Mouse (Mus musculus): ENCODE results near the gene Qser1. TPM values are rescaled to one million over a fixed set of nuclear protein-coding genes. Genes with fewer than 3 reads are reported as not detected.

Gene Qser1
- polyA plus RNA-seq, 1 experiment: 7.9 TPM

- Histone ChIP-seq H3K27ac (ENCODE audit: insufficient read depth, low read length) (peak overlapping the region; percentile 84; the same call in 1 of the 2 replicates), H3K4me3 (replicated peaks; ENCODE audit: insufficient read depth, low read depth, low read length) (peak overlapping the region; percentile 72), H3K4me1 (ENCODE audit: control insufficient read depth, insufficient read depth, low read length) (peaks cover 5% of the 10 kb centered on the region; the same call in 1 of the 2 replicates), H3K27me3 (ENCODE audit: control insufficient read depth, insufficient read depth, low read length) (no peaks in the 10 kb centered on the region)
- peak; percentile 33 to 57 for DNase-seq
- no peak for TF ChIP-seq CTCF (IDR thresholded peaks at IDR 0.05; ENCODE audit: borderline replicate concordance, insufficient read depth, low read depth, low read length)
- TF ChIP-seq POLR2A (IDR thresholded peaks at IDR 0.05; ENCODE audit: borderline replicate concordance, insufficient read depth, low read length): no peak
- 2% methylated on average over 33 of the region's 33 CpGs for WGBS
These were observed 794 bp downstream of the Qser1 start for GRCm38 (mm10) chr2:104815561-104816370.

GRCm38 (mm10) chr2:104814181-104814951, 2.2 kb downstream of the Qser1 start:
- Histone ChIP-seq H3K4me1 (ENCODE audit: control insufficient read depth, insufficient read depth, low read length) (peaks cover 5% of the 10 kb centered on the region; the same call in 1 of the 2 replicates), H3K27me3 (ENCODE audit: control insufficient read depth, insufficient read depth, low read length) (no peaks in the 10 kb centered on the region), H3K27ac (ENCODE audit: insufficient read depth, low read length) (no peak overlapping the region), H3K4me3 (replicated peaks; ENCODE audit: insufficient read depth, low read depth, low read length) (no peak overlapping the region)
- peak in 1 of 2 experiments; percentile 24 for DNase-seq
- no peak for TF ChIP-seq POLR2A (IDR thresholded peaks at IDR 0.05; ENCODE audit: borderline replicate concordance, insufficient read depth, low read length)
- TF ChIP-seq CTCF (IDR thresholded peaks at IDR 0.05; ENCODE audit: borderline replicate concordance, insufficient read depth, low read depth, low read length): no peak
- 35% methylated on average over 5 of the region's 5 CpGs for whole genome bisulfite sequencing

- no peak overlapping the region for H3K27ac ChIP-seq (ENCODE audit: insufficient read depth, low read length)
- WGBS: 83% methylated on average over 1 of the region's 1 CpGs
- DNase-seq: no peak
- TF ChIP-seq POLR2A (IDR thresholded peaks at IDR 0.05; ENCODE audit: borderline replicate concordance, insufficient read depth, low read length) (no peak), CTCF (IDR thresholded peaks at IDR 0.05; ENCODE audit: borderline replicate concordance, insufficient read depth, low read depth, low read length) (no peak)
- no peaks in the 10 kb centered on the region for H3K27me3 ChIP-seq (ENCODE audit: control insufficient read depth, insufficient read depth, low read length)
- H3K4me3 ChIP-seq (replicated peaks; ENCODE audit: insufficient read depth, low read depth, low read length): no peak overlapping the region
- no peaks in the 10 kb centered on the region for H3K4me1 ChIP-seq (ENCODE audit: control insufficient read depth, insufficient read depth, low read length)
These were observed 11.1 kb downstream of the Qser1 start for GRCm38 (mm10) chr2:104805435-104805834.

GRCm38 (mm10) chr2:104774763-104775162, 41.8 kb downstream of the Qser1 start:
- Histone ChIP-seq H3K27me3 (ENCODE audit: control insufficient read depth, insufficient read depth, low read length) (no peaks in the 10 kb centered on the region), H3K4me3 (replicated peaks; ENCODE audit: insufficient read depth, low read depth, low read length) (no peak overlapping the region), H3K4me1 (ENCODE audit: control insufficient read depth, insufficient read depth, low read length) (no peaks in the 10 kb centered on the region), H3K27ac (ENCODE audit: insufficient read depth, low read length) (no peak overlapping the region)
- 92% methylated on average over 1 of the region's 1 CpGs for WGBS
- TF ChIP-seq POLR2A (IDR thresholded peaks at IDR 0.05; ENCODE audit: borderline replicate concordance, insufficient read depth, low read length) (no peak), CTCF (IDR thresholded peaks at IDR 0.05; ENCODE audit: borderline replicate concordance, insufficient read depth, low read depth, low read length) (peak; percentile 24; the same call in 1 of the 2 replicates)
- peak in 1 of 2 experiments; percentile 36 for DNase-seq

GRCm38 (mm10) chr2:104768697-104769096, 47.9 kb downstream of the Qser1 start:
- H3K27ac ChIP-seq (ENCODE audit: insufficient read depth, low read length): no peak overlapping the region
- 91% methylated on average over 1 of the region's 1 CpGs for WGBS
- no peaks in the 10 kb centered on the region for H3K4me1 ChIP-seq (ENCODE audit: control insufficient read depth, insufficient read depth, low read length)
- TF ChIP-seq CTCF (IDR thresholded peaks at IDR 0.05; ENCODE audit: borderline replicate concordance, insufficient read depth, low read depth, low read length) (no peak), POLR2A (IDR thresholded peaks at IDR 0.05; ENCODE audit: borderline replicate concordance, insufficient read depth, low read length) (no peak)
- no peak overlapping the region for H3K4me3 ChIP-seq (replicated peaks; ENCODE audit: insufficient read depth, low read depth, low read length)
- no peaks in the 10 kb centered on the region for H3K27me3 ChIP-seq (ENCODE audit: control insufficient read depth, insufficient read depth, low read length)
- no peak for DNase-seq

GRCm38 (mm10) chr2:104764018-104764417, 52.5 kb downstream of the Qser1 start:
- Histone ChIP-seq H3K4me3 (replicated peaks; ENCODE audit: insufficient read depth, low read depth, low read length) (no peak overlapping the region), H3K27ac (ENCODE audit: insufficient read depth, low read length) (no peak overlapping the region), H3K4me1 (ENCODE audit: control insufficient read depth, insufficient read depth, low read length) (no peaks in the 10 kb centered on the region), H3K27me3 (ENCODE audit: control insufficient read depth, insufficient read depth, low read length) (no peaks in the 10 kb centered on the region)
- WGBS: 87% methylated on average over 4 of the region's 4 CpGs
- DNase-seq: no peak
- TF ChIP-seq CTCF (IDR thresholded peaks at IDR 0.05; ENCODE audit: borderline replicate concordance, insufficient read depth, low read depth, low read length): no peak
- TF ChIP-seq POLR2A (IDR thresholded peaks at IDR 0.05; ENCODE audit: borderline replicate concordance, insufficient read depth, low read length): no peak

DNA sequence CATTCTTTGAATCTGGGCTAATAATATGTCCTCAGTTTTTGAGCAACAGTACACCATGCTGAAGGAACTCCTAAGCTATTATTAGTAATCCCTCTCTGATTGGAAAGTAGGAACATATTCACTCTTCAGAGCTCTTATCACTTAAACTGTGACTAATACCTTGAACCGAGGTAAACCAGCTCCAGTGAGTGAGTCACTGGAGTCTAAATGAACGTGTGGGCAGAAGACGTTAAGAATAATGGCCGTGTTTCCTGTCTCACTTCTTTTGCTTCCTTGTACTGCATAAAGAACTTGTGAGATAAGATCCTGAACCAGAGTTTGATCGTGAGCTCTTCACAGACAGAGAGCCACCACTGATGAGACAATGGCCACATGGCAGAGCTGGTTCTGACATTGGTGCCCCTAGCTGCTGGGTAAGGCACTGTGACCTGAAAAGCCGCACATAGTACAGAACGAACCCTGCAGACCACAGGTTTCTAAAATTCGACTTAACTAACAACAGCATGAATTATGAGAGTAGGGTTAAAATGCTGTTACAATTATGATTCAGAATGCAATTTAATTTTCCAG, 53.3 kb downstream of the Qser1 start:
- no peak overlapping the region for H3K27ac ChIP-seq (ENCODE audit: insufficient read depth, low read length)
- 88% methylated on average over 8 of the region's 8 CpGs for WGBS
- no peak for TF ChIP-seq CTCF (IDR thresholded peaks at IDR 0.05; ENCODE audit: borderline replicate concordance, insufficient read depth, low read depth, low read length)
- no peak for TF ChIP-seq POLR2A (IDR thresholded peaks at IDR 0.05; ENCODE audit: borderline replicate concordance, insufficient read depth, low read length)
- no peaks in the 10 kb centered on the region for H3K27me3 ChIP-seq (ENCODE audit: control insufficient read depth, insufficient read depth, low read length)
- H3K4me1 ChIP-seq (ENCODE audit: control insufficient read depth, insufficient read depth, low read length): no peaks in the 10 kb centered on the region
- H3K4me3 ChIP-seq (replicated peaks; ENCODE audit: insufficient read depth, low read depth, low read length): no peak overlapping the region
- no peak for DNase-seq

Measured in cerebellum, adult 2 months (tissue).